ENCODE assay signal across 8 mouse cellular contexts in genomic region chr19:46337719-46338330, GRCm38 (mm10). TPM values are rescaled to one million over a fixed set of nuclear protein-coding genes. Genes with fewer than 3 reads are reported as not detected.
DNase-seq lines count a peak whose midpoint lies in the region; ATAC-seq and TF ChIP-seq lines count a peak whose summit lies in the region.

No protein-coding gene starts in this region.

- 37% methylated on average over 15 of the region's 15 CpGs for WGBS in heart, embryonic 15.5 days
- 29% methylated on average over 15 of the region's 15 CpGs for WGBS in forebrain, postnatal 0 days
- 41% methylated on average over 15 of the region's 15 CpGs for WGBS in midbrain, embryonic 10.5 days

- no peaks in the 10 kb centered on the region for H3K9me3 ChIP-seq in heart, embryonic 15.5 days (replicated peaks)
- no peaks in the 10 kb centered on the region for H3K9me3 ChIP-seq in ES-E14 (ENCODE audit: control insufficient read depth, insufficient read depth, low read depth, low read length)
- no peaks in the 10 kb centered on the region for H3K9me3 ChIP-seq in forebrain, postnatal 0 days (ENCODE audit: low read length)
- H3K9me3 ChIP-seq in midbrain, embryonic 10.5 days (replicated peaks), result no peaks in the 10 kb centered on the region

- H3K36me3 ChIP-seq in heart, embryonic 15.5 days, result no peaks in the 10 kb centered on the region
- H3K36me3 ChIP-seq in ES-E14 (ENCODE audit: control insufficient read depth, insufficient read depth, low read length, poor library complexity, severe bottlenecking), result no peaks in the 10 kb centered on the region; the same call in 1 of the 2 replicates
- H3K36me3 ChIP-seq in forebrain, postnatal 0 days (ENCODE audit: insufficient read depth), result no peaks in the 10 kb centered on the region
- H3K36me3 ChIP-seq in midbrain, embryonic 10.5 days, result peaks cover 11% of the 10 kb centered on the region

- H3K4me3 ChIP-seq in heart, embryonic 15.5 days, result peak overlapping the region; percentile 91
- peak overlapping the region; percentile 78 to 93 for H3K4me3 ChIP-seq in ES-E14 (ENCODE audit: insufficient read depth in 1 of 2, low read depth in 1 of 2, low read length in 2 of 2, poor library complexity in 1 of 2, severe bottlenecking in 1 of 2)
- H3K4me3 ChIP-seq in forebrain, postnatal 0 days (ENCODE audit: low read depth, low read length), result peak overlapping the region; percentile 49
- peak overlapping the region; percentile 82 for H3K4me3 ChIP-seq in midbrain, embryonic 10.5 days

- in situ Hi-C loops in ES-E14 (cut with MboI; ENCODE audit: low sequenced_read_pairs in 2 of 2, unreplicated experiment in 2 of 2), result no loop called here

- H3K4me1 ChIP-seq in heart, embryonic 15.5 days (replicated peaks), result peaks cover 24% of the 10 kb centered on the region
- peaks cover 7 to 10% of the 10 kb centered on the region in 2 experiments; a peak in 2 of 4 replicates for H3K4me1 ChIP-seq in ES-E14 (ENCODE audit: control insufficient read depth in 2 of 2, insufficient read depth in 2 of 2, low read length in 2 of 2, poor library complexity in 1 of 2)
- peaks cover 14% of the 10 kb centered on the region for H3K4me1 ChIP-seq in forebrain, postnatal 0 days (ENCODE audit: insufficient read depth)
- H3K4me1 ChIP-seq in midbrain, embryonic 10.5 days, result peaks cover 47% of the 10 kb centered on the region

- intact Hi-C loops in left cerebral cortex, postnatal 36 days (cut with DNase I), result loop anchor here (2.0 kb wide), 1 partner anchor 19 kb away; no protein-coding TSS in a partner anchor

- peak overlapping the region; percentile 90 for H3K9ac ChIP-seq in heart, embryonic 15.5 days
- H3K9ac ChIP-seq in ES-E14 (ENCODE audit: insufficient read depth, low read depth, low read length, poor library complexity, severe bottlenecking), result peak overlapping the region; percentile 93
- peak overlapping the region; percentile 65 for H3K9ac ChIP-seq in forebrain, postnatal 0 days

- no peaks in the 10 kb centered on the region for H3K27me3 ChIP-seq in heart, embryonic 15.5 days
- no peaks in the 10 kb centered on the region for H3K27me3 ChIP-seq in forebrain, postnatal 0 days (ENCODE audit: insufficient read depth, low read length)
- H3K27me3 ChIP-seq in midbrain, embryonic 10.5 days (ENCODE audit: low read depth, poor library complexity, severe bottlenecking), result peaks cover 15% of the 10 kb centered on the region

- ATAC-seq in heart, embryonic 15.5 days (replicated peaks; ENCODE audit: insufficient number of reproducible peaks, insufficient read depth, low FRiP score, low read depth), result no peak
- no peak for ATAC-seq in forebrain, postnatal 0 days
- ATAC-seq in CD4-positive, CD25-positive, alpha-beta regulatory T cell, adult 4 months, result no peak

- TF ChIP-seq CTCF in forebrain, postnatal 0 days (IDR thresholded peaks at IDR 0.05; ENCODE audit: low read depth), result no peak

- peak overlapping the region; percentile 75 for H3K4me2 ChIP-seq in heart, embryonic 15.5 days
- peak overlapping the region; percentile 89 for H3K4me2 ChIP-seq in forebrain, postnatal 0 days (ENCODE audit: low read depth)

- peak overlapping the region; percentile 58; the same call in 1 of the 2 replicates for H3K27ac ChIP-seq in heart, embryonic 15.5 days
- H3K27ac ChIP-seq in ES-E14 (ENCODE audit: insufficient read depth, low read depth, low read length, poor library complexity, severe bottlenecking), result peak overlapping the region; percentile 38; the same call in 1 of the 2 replicates
- peak overlapping the region; percentile 71 for H3K27ac ChIP-seq in forebrain, postnatal 0 days (ENCODE audit: low read depth, low read length)
- H3K27ac ChIP-seq in midbrain, embryonic 10.5 days (replicated peaks), result peak overlapping the region; percentile 95

- DNase-seq in heart, adult 8-10 months (ENCODE audit: low spot score), result no peak
- no peak for DNase-seq in ES-E14 (ENCODE audit: low read depth, low spot score)
- no peak for DNase-seq in forebrain, postnatal 0 days
- no peak for DNase-seq in midbrain, embryonic 10.5 days (ENCODE audit: low spot score)
- no peak for DNase-seq in adrenal gland, adult (ENCODE audit: inconsistent age in 2 of 2, low spot score in 1 of 2)
- DNase-seq in left cerebral cortex, postnatal 36 days (ENCODE audit: low spot score in 2 of 2), result no peak

TF ChIP-seq in ES-E14, 5 proteins besides CTCF, POLR2A, EP300 and RAD21:
- TF ChIP-seq HCFC1 (IDR thresholded peaks at IDR 0.05; ENCODE audit: borderline replicate concordance, insufficient read depth, low read length) (no peak), ZNF384 (IDR thresholded peaks at IDR 0.05; ENCODE audit: low read depth, low read length) (no peak), MAFK (IDR thresholded peaks at IDR 0.05; ENCODE audit: insufficient read depth, low read depth, low read length) (no peak), ZC3H11A (IDR thresholded peaks at IDR 0.05; ENCODE audit: borderline replicate concordance, low read depth, low read length) (no peak), CHD2 (IDR thresholded peaks at IDR 0.05; ENCODE audit: low read depth, low read length) (no peak)

RNA-seq across cellular contexts. Expression of gene Cuedc2, which starts 0.7 kb away (rescaled TPM):
- polyA plus RNA-seq in heart, embryonic 15.5 days (2015; fragmentation: Nextera tagmentation; extraction: Ambion mirVana), result 118 and 139 TPM in 2 replicates
- 10 to 100 TPM; 76.5 to 91.0 (median 83.5) TPM for total RNA-seq in heart, adult 8-10 months (2022)
- 75.1 and 102 TPM in 2 replicates for total RNA-seq in ES-E14 (2012; rRNA removed)
- 214 and 275 TPM in 2 replicates for total RNA-seq in forebrain, postnatal 0 days (2014; rRNA removed)
- 388 and 443 TPM in 2 replicates for polyA plus RNA-seq in forebrain, postnatal 0 days (2015; fragmentation: Nextera tagmentation; extraction: Ambion mirVana)
- 239 and 249 TPM in 2 replicates for polyA plus RNA-seq in midbrain, embryonic 10.5 days (2016; fragmentation: Nextera tagmentation; extraction: Ambion mirVana)
- total RNA-seq in left cerebral cortex, postnatal 36 days (2021), result 100 to 1,000 TPM; 166 to 216 TPM
- 10 to 100 TPM; 56.3 to 62.6 TPM for polyA plus RNA-seq in CD4-positive, CD25-positive, alpha-beta regulatory T cell, adult 4 months (2017; shearing (Covaris generic))

RNA-seq across cellular contexts. Expression of gene Mfsd13a, which starts 3.1 kb away (rescaled TPM):
- polyA plus RNA-seq in heart, embryonic 15.5 days (2015; fragmentation: Nextera tagmentation; extraction: Ambion mirVana), result 4.1 and 7.5 TPM in 2 replicates
- total RNA-seq in heart, adult 8-10 months (2022), result 1 to 10 TPM; 3.7 to 4.5 (median 3.8) TPM
- 9.9 and 19.8 TPM in 2 replicates for total RNA-seq in ES-E14 (2012; rRNA removed)
- 4.1 and 5.3 TPM in 2 replicates for total RNA-seq in forebrain, postnatal 0 days (2014; rRNA removed)
- 11.5 and 14.1 TPM in 2 replicates for polyA plus RNA-seq in forebrain, postnatal 0 days (2015; fragmentation: Nextera tagmentation; extraction: Ambion mirVana)
- polyA plus RNA-seq in midbrain, embryonic 10.5 days (2016; fragmentation: Nextera tagmentation; extraction: Ambion mirVana), result 9.1 and 10.1 TPM in 2 replicates
- 10 to 100 TPM; 25.6 to 27.8 TPM for total RNA-seq in left cerebral cortex, postnatal 36 days (2021)
- polyA plus RNA-seq in CD4-positive, CD25-positive, alpha-beta regulatory T cell, adult 4 months (2017; shearing (Covaris generic)), result 10 to 100 TPM in 1 of 2 experiments, 1 to 10 TPM in 1; 3.8 to 10.5 TPM

RNA-seq across cellular contexts. Expression of gene Fbxl15, which starts 9.8 kb away (rescaled TPM):
- polyA plus RNA-seq in heart, embryonic 15.5 days (2015; fragmentation: Nextera tagmentation; extraction: Ambion mirVana), result 10.5 and 11.4 TPM in 2 replicates
- total RNA-seq in heart, adult 8-10 months (2022), result 1 to 10 TPM; 4.0 to 6.4 (median 5.6) TPM
- 7.8 and 7.9 TPM in 2 replicates for total RNA-seq in ES-E14 (2012; rRNA removed)
- total RNA-seq in forebrain, postnatal 0 days (2014; rRNA removed), result 37.2 and 54.8 TPM in 2 replicates
- 50.3 and 59.1 TPM in 2 replicates for polyA plus RNA-seq in forebrain, postnatal 0 days (2015; fragmentation: Nextera tagmentation; extraction: Ambion mirVana)
- polyA plus RNA-seq in midbrain, embryonic 10.5 days (2016; fragmentation: Nextera tagmentation; extraction: Ambion mirVana), result 24.6 and 25.0 TPM in 2 replicates
- 10 to 100 TPM; 26.7 to 28.7 TPM for total RNA-seq in left cerebral cortex, postnatal 36 days (2021)
- polyA plus RNA-seq in CD4-positive, CD25-positive, alpha-beta regulatory T cell, adult 4 months (2017; shearing (Covaris generic)), result 1 to 10 TPM; 5.1 TPM

RNA-seq across cellular contexts. Expression of gene Psd, which starts 10.9 kb away (rescaled TPM):
- 4.5 and 6.8 TPM in 2 replicates for polyA plus RNA-seq in heart, embryonic 15.5 days (2015; fragmentation: Nextera tagmentation; extraction: Ambion mirVana)
- total RNA-seq in heart, adult 8-10 months (2022), result under 1 TPM; 0.35 to 0.86 (median 0.53) TPM
- total RNA-seq in ES-E14 (2012; rRNA removed), result 2.4 and 3.1 TPM in 2 replicates
- 395 and 483 TPM in 2 replicates for total RNA-seq in forebrain, postnatal 0 days (2014; rRNA removed)
- 158 and 178 TPM in 2 replicates for polyA plus RNA-seq in forebrain, postnatal 0 days (2015; fragmentation: Nextera tagmentation; extraction: Ambion mirVana)
- 4.7 and 8.9 TPM in 2 replicates for polyA plus RNA-seq in midbrain, embryonic 10.5 days (2016; fragmentation: Nextera tagmentation; extraction: Ambion mirVana)
- total RNA-seq in left cerebral cortex, postnatal 36 days (2021), result 100 to 1,000 TPM; 614 to 671 TPM
- polyA plus RNA-seq in CD4-positive, CD25-positive, alpha-beta regulatory T cell, adult 4 months (2017; shearing (Covaris generic)), result 1 to 10 TPM; 3.8 to 6.5 TPM

RNA-seq across cellular contexts. Expression of gene 2310034G01Rik, which starts 12.3 kb away (rescaled TPM):
- 0.67 and 1.1 TPM in 2 replicates for polyA plus RNA-seq in heart, embryonic 15.5 days (2015; fragmentation: Nextera tagmentation; extraction: Ambion mirVana)
- total RNA-seq in heart, adult 8-10 months (2022), result under 1 TPM; 0.44 to 0.66 (median 0.48) TPM
- total RNA-seq in ES-E14 (2012; rRNA removed), result 0.53 and 0.80 TPM in 2 replicates
- total RNA-seq in forebrain, postnatal 0 days (2014; rRNA removed), result 2.4 and 4.3 TPM in 2 replicates
- 2.0 and 2.3 TPM in 2 replicates for polyA plus RNA-seq in forebrain, postnatal 0 days (2015; fragmentation: Nextera tagmentation; extraction: Ambion mirVana)
- 0.96 and 1.4 TPM in 2 replicates for polyA plus RNA-seq in midbrain, embryonic 10.5 days (2016; fragmentation: Nextera tagmentation; extraction: Ambion mirVana)
- under 1 TPM; 0.62 to 0.68 TPM for total RNA-seq in left cerebral cortex, postnatal 36 days (2021)
- under 1 TPM in 1 of 2 experiments, not detected in 1; 0.23 TPM for polyA plus RNA-seq in CD4-positive, CD25-positive, alpha-beta regulatory T cell, adult 4 months (2017; shearing (Covaris generic))

Comparison
In these comparisons a context has a peak if more than half of its experiments do, and no peak if none do; other contexts are left out.
1. H3K27ac ChIP-seq: peak in every context shown above with its lines; median percentile 95 in midbrain, embryonic 10.5 days; 71 in forebrain, postnatal 0 days; 58 in heart, embryonic 15.5 days; 38 in ES-E14.